Mouse (Mus musculus): ENCODE results near the gene Trappc5. TPM values are rescaled to one million over a fixed set of nuclear protein-coding genes. Genes with fewer than 3 reads are reported as not detected.
A peak's percentile ranks its signal among the peaks of the same experiment; 100 is the strongest.

Gene Trappc5
- total RNA-seq, 2 experiments from 2014 or later, result 16.3 to 16.8 TPM

DNA sequence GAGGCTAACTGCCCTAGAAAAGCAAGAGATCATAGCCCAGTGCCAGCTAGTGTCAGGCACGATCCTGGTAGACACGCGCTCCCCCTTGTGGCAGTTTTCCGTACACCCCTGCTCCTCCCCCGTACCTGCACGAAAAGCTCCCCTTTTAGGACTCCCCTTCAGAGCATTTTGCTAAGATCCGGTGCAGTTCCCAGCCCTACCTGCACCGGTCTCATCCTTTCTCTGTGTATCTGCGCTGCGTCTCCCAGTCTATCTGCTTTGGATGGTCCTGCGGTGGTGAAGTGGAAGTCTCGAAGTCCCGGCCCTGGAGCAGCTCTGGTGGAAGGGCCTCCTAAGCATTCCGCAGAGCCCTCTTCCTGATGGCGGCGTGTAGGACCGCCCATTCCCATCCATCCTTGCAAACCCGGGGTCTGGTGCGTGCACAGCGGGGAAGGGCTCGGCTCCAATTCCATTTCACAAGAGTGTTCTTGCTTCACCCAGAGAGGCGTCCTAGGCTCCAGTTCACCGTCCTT is 4.1 kb upstream of the Trappc5 start, which contains the start of gene Fcor:
Gene Fcor, minus strand, starts transcription at position 383 of the 512 bp plus-strand sequence.
- intact Hi-C loops (cut with DNase I), result loop anchor here (1.0 to 10.0 kb wide), 3 partner anchors 45 to 207 kb away; partner anchors contain the start of genes Pcp2 and Pex11g
- DNase-seq, result peak; percentile 71

GRCm38 (mm10) chr8:3674671-3675070 is 1.4 kb upstream of the Trappc5 start:
- intact Hi-C loops (cut with DNase I), result loop anchor here (5.0 to 10.0 kb wide), 2 partner anchors 47 to 210 kb away; partner anchors contain the start of genes Pcp2 and Pex11g
- no peak for DNase-seq

DNA sequence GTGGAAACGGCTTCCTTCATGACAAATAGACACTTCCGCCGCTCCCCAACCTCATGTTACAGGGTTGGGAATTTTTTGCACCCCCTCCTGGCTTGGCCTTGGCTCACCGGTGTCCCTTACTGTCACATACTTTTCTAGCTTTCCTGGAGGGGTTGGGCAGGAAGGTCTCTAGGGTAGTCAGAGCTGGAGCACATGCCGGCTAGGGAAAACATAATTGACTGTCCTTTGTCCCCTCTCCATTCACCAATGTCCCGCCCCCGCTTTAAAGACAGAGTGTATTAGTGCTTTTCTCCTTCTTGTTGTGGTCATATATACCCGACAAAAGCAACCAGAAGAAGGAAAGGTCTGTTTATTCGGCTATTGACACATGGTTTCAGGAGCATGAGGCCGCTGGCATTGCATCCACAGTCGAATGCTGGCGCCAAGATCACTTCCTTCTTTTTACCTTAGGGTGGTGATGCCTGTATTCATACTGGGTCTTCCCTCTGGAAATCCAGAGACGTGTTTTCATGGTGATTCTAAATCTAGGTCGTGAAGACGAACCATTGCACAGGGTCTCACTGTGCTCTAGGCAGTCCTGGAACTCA is 987 bp downstream of the Trappc5 start:
- intact Hi-C loops (cut with DNase I), result loop anchor here (10.0 kb wide), 1 partner anchor 212 kb away; the partner anchor contains the start of gene Pex11g
- no peak for DNase-seq

GRCm38 (mm10) chr8:3678831-3679230 is 2.7 kb downstream of the Trappc5 start:
- no peak for DNase-seq
- intact Hi-C loops (cut with DNase I), result loop anchor here (10.0 kb wide), 1 partner anchor 214 kb away; the partner anchor contains the start of gene Pex11g

- intact Hi-C loops (cut with DNase I), result loop anchor here (10.0 kb wide), 1 partner anchor 214 kb away; the partner anchor contains the start of gene Pex11g
- DNase-seq, result no peak
Observed at GRCm38 (mm10) chr8:3679236-3679635, 3.1 kb downstream of the Trappc5 start.

- intact Hi-C loops (cut with DNase I), result loop anchor here (10.0 kb wide), 1 partner anchor 215 kb away; the partner anchor contains the start of gene Pex11g
- no peak for DNase-seq
Observed at GRCm38 (mm10) chr8:3679656-3680055, 3.6 kb downstream of the Trappc5 start.

DNA sequence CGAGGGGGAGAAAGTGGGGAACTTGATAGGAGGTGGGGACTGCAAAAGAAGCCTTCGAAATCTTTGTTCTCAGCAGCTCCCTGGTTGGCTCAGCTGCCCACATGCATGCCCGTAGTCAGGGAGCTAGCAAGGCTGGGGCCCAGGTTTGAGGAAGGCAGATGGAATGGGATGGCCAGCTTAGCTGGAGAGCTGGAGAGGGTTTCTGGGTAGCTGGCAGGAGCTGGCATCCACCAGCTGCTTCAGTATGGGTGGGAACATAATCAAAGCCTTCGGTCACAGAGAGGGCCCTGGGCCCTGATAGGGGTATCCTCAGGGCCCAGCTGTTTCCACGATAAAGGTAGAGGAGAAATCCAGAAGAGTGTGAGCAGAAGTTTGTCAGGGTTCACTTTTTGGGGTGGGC is 6.3 kb downstream of the Trappc5 start:
- DNase-seq, result no peak
- intact Hi-C loops (cut with DNase I), result no loop called here

DNA sequence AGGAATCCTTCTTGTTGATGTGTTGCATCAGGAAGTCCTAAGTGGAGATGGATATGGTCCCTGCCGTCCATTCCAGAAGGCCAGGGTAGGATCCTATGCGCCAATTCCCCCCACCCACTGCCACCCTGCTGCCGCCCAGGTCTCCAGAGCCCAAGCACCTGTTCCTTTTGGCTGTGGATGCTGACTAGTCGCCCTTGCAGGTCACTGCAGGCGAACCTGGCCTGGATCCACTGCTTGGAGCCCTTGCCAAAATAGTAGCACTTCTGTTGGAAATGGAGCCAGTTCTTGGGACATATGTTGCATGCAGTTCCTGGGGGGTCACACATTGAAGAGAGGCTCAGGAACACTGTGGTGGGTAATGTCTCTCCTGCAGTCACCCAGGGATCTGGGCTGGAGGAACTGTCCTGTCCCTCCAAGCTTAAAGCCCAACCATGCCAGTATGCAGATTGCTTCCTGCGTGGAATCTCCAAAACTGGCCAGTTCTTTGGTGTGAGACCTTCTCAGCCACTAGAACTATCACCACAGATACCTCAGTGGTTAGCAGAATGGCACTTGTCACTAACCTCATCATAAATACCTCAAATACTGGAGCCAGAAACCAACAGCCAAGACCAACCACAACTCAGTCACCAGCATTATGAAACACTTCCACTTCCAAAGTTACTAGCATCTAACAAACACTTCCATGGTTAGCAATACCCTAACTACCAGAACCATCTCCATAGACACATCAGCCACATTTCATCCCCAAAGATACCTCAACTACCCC is 7.5 kb downstream of the Trappc5 start:
- peak; percentile 12 to 15 for DNase-seq
- intact Hi-C loops (cut with DNase I), result no loop called here

GRCm38 (mm10) chr8:3684530-3684929 is 8.4 kb downstream of the Trappc5 start:
- intact Hi-C loops (cut with DNase I), result no loop called here
- DNase-seq, result peak in 1 of 2 experiments; percentile 3

DNA sequence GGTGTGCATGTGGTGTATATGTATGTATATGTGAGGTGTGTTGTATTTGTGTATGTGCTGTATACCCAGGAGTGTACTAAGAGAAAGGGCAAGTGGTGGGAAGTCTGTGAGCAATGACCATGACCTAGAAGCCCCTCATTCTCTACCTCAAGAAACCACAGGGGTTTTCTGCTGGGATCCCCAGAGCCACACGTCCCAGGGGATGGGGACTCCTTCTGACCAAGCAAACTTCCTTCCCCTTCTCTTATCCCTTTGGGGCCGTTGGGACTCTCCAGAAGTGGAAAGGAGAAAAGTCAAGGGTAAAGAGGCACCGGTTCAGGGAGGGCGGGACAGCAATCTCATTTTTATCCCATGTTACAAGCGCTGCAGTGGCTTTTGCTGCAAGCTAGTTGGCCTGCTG is 9.3 kb downstream of the Trappc5 start:
- intact Hi-C loops (cut with DNase I), result no loop called here
- no peak for DNase-seq

GRCm38 (mm10) chr8:3687537-3687936 is 11.4 kb downstream of the Trappc5 start:
- intact Hi-C loops (cut with DNase I), result no loop called here
- DNase-seq, result peak in 1 of 2 experiments; percentile 4

GRCm38 (mm10) chr8:3690774-3691173 is 14.7 kb downstream of the Trappc5 start:
- peak in 1 of 2 experiments; percentile 1 for DNase-seq
- intact Hi-C loops (cut with DNase I), result no loop called here

DNA sequence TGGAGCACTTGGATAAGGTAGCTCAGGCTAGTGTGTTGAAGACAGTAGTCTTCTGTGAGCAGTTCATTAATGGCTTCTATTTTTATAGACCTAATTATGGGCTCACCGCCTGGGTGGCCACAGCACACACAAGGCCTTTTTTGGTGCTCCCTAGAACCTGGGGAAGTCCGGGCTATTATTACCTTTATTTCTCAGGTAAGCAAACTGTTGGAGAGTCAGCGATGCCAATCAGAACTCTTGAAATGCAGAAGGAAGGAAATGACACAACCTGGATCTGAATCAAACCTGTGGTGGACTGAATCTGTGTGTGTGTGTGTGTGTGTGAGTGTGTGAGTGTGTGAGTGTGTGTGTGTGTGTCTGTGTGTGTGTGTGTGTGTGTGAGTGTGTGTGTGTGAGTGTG is 18.0 kb downstream of the Trappc5 start, which contains the start of gene Fcer2a:
Gene Fcer2a, minus strand, starts transcription at position 55 of the 400 bp plus-strand sequence.
- intact Hi-C loops (cut with DNase I), result no loop called here
- no peak for DNase-seq

DNA sequence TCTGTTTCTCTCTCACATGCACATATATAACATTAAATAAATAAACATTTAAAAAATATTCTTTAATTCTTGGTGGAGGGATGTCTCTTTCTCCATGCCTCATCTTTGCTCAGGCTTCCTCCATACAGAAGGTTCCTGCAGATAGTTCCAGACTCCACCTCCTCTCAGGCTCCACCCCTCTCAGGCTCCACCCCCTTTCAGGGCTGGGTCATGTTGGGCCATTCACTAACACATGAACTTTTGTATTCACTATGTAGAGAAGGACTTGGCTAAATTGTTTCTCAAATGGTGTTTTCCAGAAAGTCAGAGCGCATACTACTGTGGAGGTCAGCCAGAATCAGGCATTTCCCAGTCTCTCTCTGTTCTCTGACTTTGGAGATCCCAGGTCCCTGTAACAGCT is 25.4 kb downstream of the Trappc5 start:
- DNase-seq, result no peak
- intact Hi-C loops (cut with DNase I), result no loop called here

- DNase-seq, result no peak
- intact Hi-C loops (cut with DNase I), result no loop called here
Observed at GRCm38 (mm10) chr8:3705711-3706110, 29.6 kb downstream of the Trappc5 start.

DNA sequence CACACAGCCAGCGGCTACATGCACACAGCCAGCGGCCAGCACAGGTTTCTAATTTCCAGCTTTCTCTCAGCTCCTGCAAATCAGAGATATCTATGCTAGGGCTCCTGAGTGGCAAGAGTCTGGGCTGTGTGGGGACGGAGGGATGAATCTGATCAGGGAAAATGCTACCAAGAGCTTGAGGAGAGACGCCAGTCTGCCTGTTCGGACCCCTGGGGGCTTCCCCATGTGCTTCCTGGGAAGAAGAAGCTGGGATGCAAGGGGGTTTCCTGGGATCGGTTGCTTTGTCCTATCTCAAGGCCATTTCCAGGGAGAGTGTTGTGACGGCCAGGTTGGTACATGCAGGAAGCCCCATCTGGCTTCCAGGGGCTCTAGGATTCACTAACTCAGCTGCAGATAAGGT is 31.5 kb downstream of the Trappc5 start:
- DNase-seq, result no peak
- intact Hi-C loops (cut with DNase I), result no loop called here

GRCm38 (mm10) chr8:3710312-3710711 is 34.2 kb downstream of the Trappc5 start:
- intact Hi-C loops (cut with DNase I), result loop anchor here (10.0 kb wide), 1 partner anchor 244 kb away; the partner anchor contains the start of gene Cd209c
- no peak for DNase-seq

GRCm38 (mm10) chr8:3711646-3712045 is 35.5 kb downstream of the Trappc5 start:
- DNase-seq, result no peak
- intact Hi-C loops (cut with DNase I), result loop anchor here (10.0 kb wide), 1 partner anchor 243 kb away; the partner anchor contains the start of gene Cd209c

GRCm38 (mm10) chr8:3717321-3717954 is 41.3 kb downstream of the Trappc5 start:
- DNase-seq, result no peak
- intact Hi-C loops (cut with DNase I), result loop anchor here (10.0 kb wide), 1 partner anchor 237 kb away; the partner anchor contains the start of gene Cd209c

DNA sequence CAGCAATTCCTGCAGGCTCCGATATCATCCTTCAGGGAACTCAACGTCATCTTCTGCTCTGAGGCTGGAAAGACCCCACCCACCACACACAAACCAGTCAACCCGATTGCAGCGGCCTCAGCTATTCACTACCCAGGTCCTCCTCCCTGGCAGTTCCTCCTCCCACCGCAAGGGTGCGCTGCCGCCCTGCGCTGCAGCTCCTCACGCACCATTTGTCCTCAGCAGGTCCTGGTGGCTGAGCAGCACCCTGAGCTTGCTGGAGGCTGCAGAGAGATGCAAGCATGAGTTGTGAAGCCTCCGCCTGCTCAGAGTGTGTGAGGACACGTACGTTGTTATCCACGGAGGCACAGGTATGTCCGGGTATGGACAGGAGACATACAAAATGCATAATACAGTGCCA is 42.5 kb downstream of the Trappc5 start:
- intact Hi-C loops (cut with DNase I), result loop anchor here (10.0 kb wide), 1 partner anchor 236 kb away; the partner anchor contains the start of gene Cd209c
- peak; percentile 31 to 56 for DNase-seq

Data from gastrocnemius, postnatal 36 days (tissue).